Mouse (Mus musculus) myocyte (in vitro differentiated cells): ENCODE measurements at regions not wholly inside any gene's neighbourhood (a gene's known extent, or its start where the extent isn't known, plus 50 kb on each side); places are given as distances from the start of the nearest gene placed in this dataset.

Source experiments
- CEBPB ChIP-seq: IDR thresholded peaks from 2 replicates; pipeline ENCODE4 v1.6.1; 2011; ENCODE audit warnings: mild to moderate bottlenecking, moderate library complexity; ENCODE audit not compliant: poor library complexity, insufficient read depth, severe bottlenecking
- E2F4 ChIP-seq: IDR thresholded peaks from one replicate; pipeline ENCODE4 v1.6.1; 2011; ENCODE audit warnings: mild to moderate bottlenecking, control low read depth, moderate library complexity; ENCODE audit not compliant: insufficient read depth
- MAX ChIP-seq: IDR thresholded peaks from one replicate; pipeline ENCODE4 v1.6.1; 2011; ENCODE audit warnings: low read depth, mild to moderate bottlenecking, control low read depth
- MYOD1 ChIP-seq, 3 experiments: IDR thresholded peaks; one replicate each; pipeline ENCODE4 v1.6.1; 2011; ENCODE audit warnings: control low read depth in 2 of 3, low read depth in 2 of 3, mild to moderate bottlenecking in 2 of 3, moderate library complexity in 1 of 3; ENCODE audit not compliant: insufficient read length in 2 of 3, control insufficient read depth in 1 of 3
- MYOG ChIP-seq, 3 experiments: IDR thresholded peaks; one replicate each; pipeline ENCODE4 v1.6.1; 2011; ENCODE audit warnings: control low read depth in 2 of 3, low read depth in 2 of 3, mild to moderate bottlenecking in 2 of 3; ENCODE audit not compliant: insufficient read length in 2 of 3, control insufficient read depth in 1 of 3, insufficient read depth in 1 of 3
- POLR2A ChIP-seq: IDR thresholded peaks from one replicate; pipeline ENCODE4 v1.6.1; 2011; ENCODE audit warnings: low read depth, mild to moderate bottlenecking, control low read depth, moderate library complexity; ENCODE audit not compliant: insufficient read length
- POLR2AphosphoS2 ChIP-seq: IDR thresholded peaks from one replicate; pipeline ENCODE4 v1.6.1; 2011; ENCODE audit warnings: low read depth, control low read depth; ENCODE audit not compliant: insufficient read length
- TCF12 ChIP-seq: IDR thresholded peaks from one replicate; pipeline ENCODE4 v1.6.1; 2011; ENCODE audit warnings: mild to moderate bottlenecking, control low read depth; ENCODE audit not compliant: poor library complexity, insufficient read depth, severe bottlenecking
- TCF3 ChIP-seq: IDR thresholded peaks from one replicate; pipeline ENCODE4 v1.6.1; 2011; ENCODE audit warnings: low read depth, control low read depth; ENCODE audit not compliant: insufficient read length
- USF1 ChIP-seq: IDR thresholded peaks from one replicate; pipeline ENCODE4 v1.6.1; 2011; ENCODE audit warnings: low read depth, mild to moderate bottlenecking, control low read depth, moderate library complexity

GRCm38 (mm10) chr11:79806417-79806816 is 155.8 kb downstream of the Utp6 start:
- TF ChIP-seq POLR2AphosphoS2: no peak
- no peak for TF ChIP-seq POLR2A
- no peak for TF ChIP-seq CEBPB
- no peak for TF ChIP-seq MYOD1 (IDR thresholded peaks at IDR 0.05; ENCODE audit: control insufficient read depth in 1 of 3, insufficient read length in 2 of 3, low read depth in 2 of 3)
- no peak for TF ChIP-seq MAX
- TF ChIP-seq MYOG (IDR thresholded peaks at IDR 0.05; ENCODE audit: control insufficient read depth in 1 of 3, insufficient read depth in 1 of 3, insufficient read length in 2 of 3, low read depth in 2 of 3): no peak
- no peak for TF ChIP-seq E2F4
- no peak for TF ChIP-seq USF1
- TF ChIP-seq TCF12: no peak
- TF ChIP-seq TCF3: no peak
